Mouse (Mus musculus) granulocyte monocyte progenitor cell, adult 5-6 weeks (primary cell): ENCODE results near the gene Gsto2. TPM values are rescaled to one million over a fixed set of nuclear protein-coding genes. Genes with fewer than 3 reads are reported as not detected.
A peak's percentile ranks its signal among the peaks of the same experiment; 100 is the strongest.

Experiments
- ATAC-seq: replicated peaks from 2 replicates; pipeline ENCODE4 v1.8.0; 2016; ENCODE audit warnings: mild to moderate bottlenecking, moderate TSS enrichment, inconsistent platforms; ENCODE audit not compliant: poor library complexity, severe bottlenecking
- total RNA-seq, 2 experiments: library from RNA; stranded (forward) in 1 of 2; stranded (reverse) in 1 of 2; fragments of 200-712, 200-1000 nt in 1 of 2; fragments of >200 nt in 1 of 2; fragmentation: Nextera tagmentation in 1 of 2; gene quantifications; 2 replicates each; pipeline ENCODE4 v1.2.3; 2014 to 2017

Gene Gsto2
- total RNA-seq, 2 experiments from 2014 or later = not detected

- no peak for ATAC-seq
Observed at GRCm38 (mm10) chr19:47857957-47858942, 7.1 kb upstream of the Gsto2 start.

GRCm38 (mm10) chr19:47859180-47859579 lies 6.2 kb upstream of the Gsto2 start:
- ATAC-seq = no peak

GRCm38 (mm10) chr19:47862581-47862980 lies 2.8 kb upstream of the Gsto2 start:
- ATAC-seq = no peak

- no peak for ATAC-seq
Observed at GRCm38 (mm10) chr19:47864051-47864450, 1.3 kb upstream of the Gsto2 start.

GRCm38 (mm10) chr19:47864721-47865120 lies 613 bp upstream of the Gsto2 start:
- ATAC-seq = 0 out of 2 replicates have a peak, but pooled peaks have one; percentile 10

- no peak for ATAC-seq
Observed at GRCm38 (mm10) chr19:47867628-47868175, 2.4 kb downstream of the Gsto2 start.

GRCm38 (mm10) chr19:47868951-47869350 lies 3.6 kb downstream of the Gsto2 start:
- no peak for ATAC-seq

- no peak for ATAC-seq
Observed at GRCm38 (mm10) chr19:47869516-47869915, 4.2 kb downstream of the Gsto2 start.

- no peak for ATAC-seq
Observed at GRCm38 (mm10) chr19:47870102-47870666, 4.8 kb downstream of the Gsto2 start.

- ATAC-seq = peak; percentile 85
Observed at GRCm38 (mm10) chr19:47871515-47871914, 6.2 kb downstream of the Gsto2 start.

- ATAC-seq = no peak
Observed at GRCm38 (mm10) chr19:47876252-47876651, 10.9 kb downstream of the Gsto2 start.

GRCm38 (mm10) chr19:47881538-47881937 lies 16.2 kb downstream of the Gsto2 start:
- no peak for ATAC-seq

GRCm38 (mm10) chr19:47882151-47882881 lies 17.0 kb downstream of the Gsto2 start:
- ATAC-seq = peak; percentile 84

- no peak for ATAC-seq
Observed at GRCm38 (mm10) chr19:47882882-47883254, 17.5 kb downstream of the Gsto2 start.

GRCm38 (mm10) chr19:47884296-47885085 lies 19.2 kb downstream of the Gsto2 start:
- no peak for ATAC-seq

- ATAC-seq = no peak
Observed at GRCm38 (mm10) chr19:47885191-47885743, 19.9 kb downstream of the Gsto2 start.

GRCm38 (mm10) chr19:47885886-47886285 lies 20.6 kb downstream of the Gsto2 start:
- no peak for ATAC-seq

GRCm38 (mm10) chr19:47886617-47887016 lies 21.3 kb downstream of the Gsto2 start:
- no peak for ATAC-seq

GRCm38 (mm10) chr19:47887417-47887816 lies 22.1 kb downstream of the Gsto2 start:
- ATAC-seq = peak; percentile 68
